Mouse (Mus musculus) limb, embryonic 14.5 days (tissue): Measurements from ENCODE around the gene Akr7a5. TPM values are rescaled to one million over a fixed set of nuclear protein-coding genes. Genes with fewer than 3 reads are reported as not detected.
A peak's percentile ranks its signal among the peaks of the same experiment; 100 is the strongest.

Experiments
- ATAC-seq: fragments of 200-750 bp; cut with Nextera tagmentation; 2 replicates; pipeline ENCODE4 v1.8.0; 2017; ENCODE audit warnings: low read depth, moderate number of reproducible peaks, moderate TSS enrichment; ENCODE audit not compliant: low FRiP score
- DNase-seq: peaks from one replicate; pipeline ENCODE4 v3.0.0-alpha.2; 2015; ENCODE audit warnings: low spot score
- H3K27ac ChIP-seq: fragments of 300-500 bp; sonication (generic); replicated peaks from 2 replicates; pipeline ENCODE4 v1.5.1; 2014; ENCODE audit warnings: low read depth, mild to moderate bottlenecking, low read length, moderate library complexity, mixed read lengths
- H3K27me3 ChIP-seq: fragments of 300-500 bp; sonication (generic); 2 replicates; pipeline ENCODE4 v1.6.1; 2014; ENCODE audit warnings: low read length, mixed read lengths; ENCODE audit not compliant: control insufficient read depth, insufficient read depth
- H3K36me3 ChIP-seq: fragments of 300-500 bp; sonication (generic); 2 replicates; pipeline ENCODE4 v1.6.1; 2014; ENCODE audit warnings: mild to moderate bottlenecking, low read length, moderate library complexity, mixed read lengths; ENCODE audit not compliant: control insufficient read depth, insufficient read depth
- H3K4me1 ChIP-seq: fragments of 300-500 bp; sonication (generic); 2 replicates; pipeline ENCODE4 v1.6.1; 2014; ENCODE audit warnings: antibody characterized with exemption, low read length, mixed read lengths; ENCODE audit not compliant: control insufficient read depth, insufficient read depth
- H3K4me2 ChIP-seq: fragments of 300-500 bp; sonication (generic); replicated peaks from 2 replicates; pipeline ENCODE4 v1.6.1; 2014; ENCODE audit warnings: low read depth, mild to moderate bottlenecking, low read length, moderate library complexity; ENCODE audit not compliant: severe bottlenecking
- H3K4me3 ChIP-seq: fragments of 300-500 bp; sonication (generic); replicated peaks from 2 replicates; pipeline ENCODE4 v1.5.1; 2014; ENCODE audit warnings: low read length
- H3K9ac ChIP-seq: fragments of 300-500 bp; sonication (generic); 2 replicates; pipeline ENCODE4 v1.6.1; 2014; ENCODE audit warnings: mild to moderate bottlenecking, low read depth, low read length, moderate library complexity; ENCODE audit not compliant: severe bottlenecking
- H3K9me3 ChIP-seq: fragments of 300-500 bp; sonication (generic); 2 replicates; pipeline ENCODE4 v1.6.1; 2016; ENCODE audit warnings: low read length; ENCODE audit not compliant: control insufficient read depth
- POLR2A ChIP-seq: fragments of 200-500 bp; IDR thresholded peaks from 2 replicates; pipeline ENCODE4 v1.8.0; 2012; ENCODE audit warnings: inconsistent platforms, mild to moderate bottlenecking, moderate library complexity, borderline replicate concordance; ENCODE audit not compliant: insufficient read depth, insufficient read length; ENCODE audit errors: extremely low read depth
- WGBS: fragments of 180-500 bp; shearing (Covaris S2); extraction: QIAGEN DNeasy Blood & Tissue Kit; methylation state at CpG from one replicate; pipeline ENCODE4 v1.1.7; 2014; 5-methylcytosine and 5-hydroxymethylcytosine counted together
- microRNA-seq: library from miRNA; unstranded; fragments of <30 nt; microRNA quantifications from one replicate; pipeline ENCODE4, GENCODE M21; 2016
- polyA plus RNA-seq, 2 experiments: library from polyadenylated mRNA; depleted of rRNA in 1 of 2; stranded (reverse) in 1 of 2; unstranded in 1 of 2; fragments of >200 nt; fragmentation: Nextera tagmentation in 1 of 2; extraction: Ambion mirVana in 1 of 2; gene quantifications; 2 replicates each; pipeline versions ENCODE4 v1.2.1 to v1.2.3; 2012 to 2014

Gene Akr7a5
- polyA plus RNA-seq, 2 experiments, result 28.5 to 84.8 TPM

DNA sequence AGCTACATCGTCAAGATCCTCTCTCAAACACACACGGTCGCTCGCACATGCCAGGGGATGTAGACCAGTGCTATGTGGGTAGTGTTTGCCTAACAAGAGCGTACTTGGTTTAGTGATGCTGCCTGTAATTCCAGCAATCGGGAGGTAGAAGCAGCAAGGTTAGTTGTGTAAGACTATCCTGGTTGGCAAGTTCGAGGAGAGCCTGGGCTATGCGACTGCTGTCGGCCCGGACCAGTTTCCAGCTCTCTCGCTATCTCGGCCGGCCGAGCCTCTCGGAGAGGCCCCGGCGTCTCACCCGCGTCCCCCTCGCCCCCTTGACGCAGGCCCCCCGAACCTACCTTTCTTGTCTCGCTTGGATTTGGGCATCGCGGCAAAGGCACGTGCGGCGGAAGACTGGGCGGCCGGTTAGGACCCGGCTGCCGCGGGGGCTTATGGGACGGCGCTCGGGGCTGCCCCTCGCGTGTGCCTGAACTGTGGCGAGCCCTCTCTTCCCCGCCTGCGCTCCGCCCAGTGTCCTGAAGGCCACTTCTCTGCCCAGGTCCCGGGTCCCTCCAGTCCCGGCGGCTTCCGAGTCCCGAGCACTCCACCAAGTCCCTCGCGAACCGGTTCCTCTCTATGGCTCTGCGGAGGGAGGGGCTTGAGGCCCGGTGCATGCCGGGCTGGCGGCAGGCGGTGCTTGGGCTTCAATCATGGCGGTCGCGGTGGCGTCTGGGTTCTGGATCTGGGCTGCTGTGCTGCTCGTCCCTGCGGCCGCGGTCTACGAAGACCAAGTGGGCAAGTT is 41.6 kb downstream of the Akr7a5 start, which contains the start of the genes Mrto4, Emc1 and Ubr4:
Mrto4 (minus strand) TSS at position 646 of the 781 bp plus-strand sequence.
Emc1 (plus strand) TSS at position 657 of the 781 bp plus-strand sequence.
Ubr4 (plus strand) TSS at position 679 of the 781 bp plus-strand sequence.
- no peaks in the 10 kb centered on the region for H3K27me3 ChIP-seq
- peak; percentile 95 for ATAC-seq

DNA sequence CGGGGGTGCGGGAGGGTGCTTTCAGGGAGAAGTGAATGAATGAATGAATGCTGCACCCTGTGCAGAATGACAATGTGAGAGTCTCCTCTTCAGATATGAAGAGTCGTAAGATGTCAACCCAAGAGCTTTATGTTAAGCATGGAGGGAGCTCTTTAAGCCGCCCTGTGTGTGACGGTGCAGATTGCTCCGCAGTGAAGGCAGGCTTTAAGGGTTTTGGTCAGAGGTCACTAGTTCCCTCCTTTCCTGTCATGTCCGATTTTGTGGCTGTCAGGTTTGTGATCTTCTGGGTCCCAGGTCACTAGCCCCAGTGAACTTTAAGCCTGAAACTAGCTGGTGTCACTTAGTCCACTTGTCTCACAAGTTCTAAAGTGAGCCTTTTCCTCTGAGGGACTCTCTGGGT is 42.3 kb downstream of the Akr7a5 start:
- peak overlapping the region; percentile 95 for H3K27ac ChIP-seq
- peak overlapping the region; percentile 68 for H3K4me3 ChIP-seq
- peaks cover 56% of the 10 kb centered on the region for H3K36me3 ChIP-seq
- peaks cover 9% of the 10 kb centered on the region for H3K4me1 ChIP-seq
- DNase-seq (no peak), ATAC-seq (peak; percentile 3; the same call in 1 of the 2 replicates)
- peak overlapping the region; percentile 95 for H3K9ac ChIP-seq
- no peak for TF ChIP-seq POLR2A
- H3K27me3 ChIP-seq, result no peaks in the 10 kb centered on the region
- WGBS, result 5% methylated on average over 7 of the region's 7 CpGs
- H3K4me2 ChIP-seq, result peak overlapping the region; percentile 94
- no peaks in the 10 kb centered on the region for H3K9me3 ChIP-seq

More for the DNA sequence above, 41.6 kb downstream of the Akr7a5 start, which contains the start of the genes Mrto4, Emc1 and Ubr4:
- Histone ChIP-seq H3K36me3 (peaks cover 54% of the 10 kb centered on the region), H3K27ac (peak within 1 kb of the TSS; percentile 95), H3K9me3 (no peaks in the 10 kb centered on the region), H3K4me3 (peak within 1 kb of the TSS; percentile 68), H3K4me2 (peak within 1 kb of the TSS; percentile 94), H3K4me1 (peaks cover 9% of the 10 kb centered on the region), H3K9ac (peak within 1 kb of the TSS; percentile 95)
- TF ChIP-seq POLR2A, result no peak; the same call in 1 of the 2 replicates
- peak; percentile 85 for DNase-seq
- whole genome bisulfite sequencing, result under 1% methylated on average over 61 of the region's 64 CpGs

GRCm38 (mm10) chr4:139357211-139357610 is 46.7 kb downstream of the Akr7a5 start:
- WGBS, result 99% methylated on average over 3 of the region's 3 CpGs
- Histone ChIP-seq H3K9ac (no peak overlapping the region), H3K9me3 (no peaks in the 10 kb centered on the region), H3K36me3 (peaks cover 77% of the 10 kb centered on the region), H3K27me3 (no peaks in the 10 kb centered on the region), H3K27ac (no peak overlapping the region), H3K4me3 (no peak overlapping the region), H3K4me2 (no peak overlapping the region), H3K4me1 (peaks cover 3% of the 10 kb centered on the region)
- no peak for DNase-seq
- no peak for ATAC-seq
- no peak for TF ChIP-seq POLR2A

DNA sequence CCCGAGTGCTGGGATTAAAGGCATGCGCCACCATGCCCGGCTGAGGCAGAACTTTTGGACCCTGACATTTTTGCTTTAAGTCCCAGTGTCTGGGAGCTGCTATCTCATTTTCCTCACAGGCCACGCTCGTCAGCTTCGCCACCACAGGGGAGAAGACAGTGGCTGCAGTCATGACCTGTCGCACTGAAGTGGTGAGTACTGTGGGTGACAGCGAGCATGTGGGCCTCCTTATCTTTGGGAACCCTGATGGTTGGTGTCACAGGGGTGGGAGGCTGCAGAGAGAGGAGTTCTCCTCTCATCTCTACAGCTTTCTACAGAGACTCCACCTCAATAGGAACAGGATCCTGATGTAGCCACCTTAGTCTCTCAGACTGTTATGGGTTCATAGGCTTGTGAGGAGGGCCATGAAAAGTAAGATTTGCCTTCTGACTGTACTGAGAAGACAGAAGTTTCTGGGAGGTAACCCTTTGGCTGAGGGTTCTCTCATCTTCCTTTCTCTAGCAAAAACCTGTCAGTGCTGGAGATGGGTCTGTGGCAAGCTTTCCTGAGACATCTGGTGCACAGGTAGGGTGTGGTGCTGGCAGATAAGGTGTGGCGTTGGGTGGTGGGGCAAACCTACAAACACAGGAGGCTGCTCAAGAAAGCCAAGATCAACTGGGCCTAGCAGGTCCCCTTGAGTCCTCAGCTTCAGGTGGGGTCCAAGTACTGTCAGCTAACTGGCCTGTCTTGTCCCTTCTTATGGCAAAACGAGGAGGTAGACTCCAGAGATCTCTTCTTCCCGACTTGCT is 50.4 kb downstream of the Akr7a5 start:
- no peak overlapping the region for H3K9ac ChIP-seq
- no peaks in the 10 kb centered on the region for H3K9me3 ChIP-seq
- TF ChIP-seq POLR2A, result no peak
- H3K4me1 ChIP-seq, result no peaks in the 10 kb centered on the region
- H3K27me3 ChIP-seq, result no peaks in the 10 kb centered on the region
- WGBS, result 97% methylated on average over 10 of the region's 11 CpGs
- no peak overlapping the region for H3K4me3 ChIP-seq
- H3K36me3 ChIP-seq, result peaks cover 96% of the 10 kb centered on the region
- ATAC-seq (no peak), DNase-seq (no peak)
- no peak overlapping the region for H3K27ac ChIP-seq
- H3K4me2 ChIP-seq, result no peak overlapping the region

DNA sequence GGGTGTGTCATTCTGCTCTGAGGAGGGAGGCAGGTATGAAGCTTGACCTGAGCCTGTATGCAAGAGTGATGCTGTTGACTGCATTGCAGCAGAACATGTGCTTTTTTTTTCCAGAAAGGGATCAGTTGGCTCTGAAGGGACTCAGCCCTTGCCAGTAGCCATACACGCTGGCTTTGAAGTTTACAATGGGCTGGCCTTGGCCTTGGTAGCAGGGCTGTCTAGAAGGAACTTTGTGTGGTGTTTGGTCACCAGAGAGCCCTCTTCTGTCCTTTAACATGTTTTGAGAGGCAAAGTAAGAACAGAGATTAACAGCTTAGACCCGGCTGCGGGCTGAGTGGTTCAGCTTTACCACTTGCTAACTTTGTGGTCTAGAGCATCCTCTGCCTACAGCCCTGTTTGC is 56.8 kb downstream of the Akr7a5 start:
- peaks cover 97% of the 10 kb centered on the region for H3K36me3 ChIP-seq
- H3K4me2 ChIP-seq, result no peak overlapping the region
- no peak overlapping the region for H3K9ac ChIP-seq
- H3K27ac ChIP-seq, result no peak overlapping the region
- TF ChIP-seq POLR2A, result no peak
- H3K9me3 ChIP-seq, result no peaks in the 10 kb centered on the region
- WGBS, result 98% methylated on average over 3 of the region's 3 CpGs
- no peaks in the 10 kb centered on the region for H3K4me1 ChIP-seq
- DNase-seq (no peak), ATAC-seq (no peak)
- no peaks in the 10 kb centered on the region for H3K27me3 ChIP-seq
- no peak overlapping the region for H3K4me3 ChIP-seq

Small RNA genes lying within 50 kb of the gene (microRNA-seq; reads per million reads assigned to microRNA genes)
- gene Gm24245, result not detected
- gene Gm25732, result not detected

Other genes starting within 250 kb of the Akr7a5 start
- 1.2 and 2.2 TPM in 2 replicates for gene Htr6, start 235.2 kb upstream of the Akr7a5 start, polyA plus RNA-seq (2012; rRNA removed)
- gene Htr6, start 235.2 kb upstream of the Akr7a5 start, polyA plus RNA-seq (2014; fragmentation: Nextera tagmentation; extraction: Ambion mirVana), result 0.22 and 0.35 TPM in 2 replicates
- gene Nbl1, start 217.8 kb upstream of the Akr7a5 start, polyA plus RNA-seq (2012; rRNA removed), result 149 and 171 TPM in 2 replicates
- gene Nbl1, start 217.8 kb upstream of the Akr7a5 start, polyA plus RNA-seq (2014; fragmentation: Nextera tagmentation; extraction: Ambion mirVana), result 157 and 176 TPM in 2 replicates
- gene Minos1, start 179.6 kb upstream of the Akr7a5 start, polyA plus RNA-seq (2012; rRNA removed), result 122 and 178 TPM in 2 replicates
- gene Minos1, start 179.6 kb upstream of the Akr7a5 start, polyA plus RNA-seq (2014; fragmentation: Nextera tagmentation; extraction: Ambion mirVana), result 460 and 510 TPM in 2 replicates
- 177 and 198 TPM in 2 replicates for gene Capzb, start 117.8 kb upstream of the Akr7a5 start, polyA plus RNA-seq (2012; rRNA removed)
- gene Capzb, start 117.8 kb upstream of the Akr7a5 start, polyA plus RNA-seq (2014; fragmentation: Nextera tagmentation; extraction: Ambion mirVana), result 284 TPM in 2 replicates
- 20.7 and 30.7 TPM in 2 replicates for gene Pqlc2, start within 50 bp of the Akr7a5 start, polyA plus RNA-seq (2012; rRNA removed)
- 12.9 and 15.4 TPM in 2 replicates for gene Pqlc2, start within 50 bp of the Akr7a5 start, polyA plus RNA-seq (2014; fragmentation: Nextera tagmentation; extraction: Ambion mirVana)
- 59.0 and 66.7 TPM in 2 replicates for gene Mrto4, start 41.8 kb downstream of the Akr7a5 start, polyA plus RNA-seq (2012; rRNA removed)
- 92.1 and 106 TPM in 2 replicates for gene Mrto4, start 41.8 kb downstream of the Akr7a5 start, polyA plus RNA-seq (2014; fragmentation: Nextera tagmentation; extraction: Ambion mirVana)
- gene Emc1, start 41.8 kb downstream of the Akr7a5 start, polyA plus RNA-seq (2012; rRNA removed), result 33.7 and 40.5 TPM in 2 replicates
- 12.6 and 13.4 TPM in 2 replicates for gene Emc1, start 41.8 kb downstream of the Akr7a5 start, polyA plus RNA-seq (2014; fragmentation: Nextera tagmentation; extraction: Ambion mirVana)
- 159 and 188 TPM in 2 replicates for gene Ubr4, start 41.9 kb downstream of the Akr7a5 start, polyA plus RNA-seq (2012; rRNA removed)
- gene Ubr4, start 41.9 kb downstream of the Akr7a5 start, polyA plus RNA-seq (2014; fragmentation: Nextera tagmentation; extraction: Ambion mirVana), result 86.6 and 89.3 TPM in 2 replicates
- gene Iffo2, start 219.8 kb downstream of the Akr7a5 start, polyA plus RNA-seq (2012; rRNA removed), result 8.8 and 9.9 TPM in 2 replicates
- gene Iffo2, start 219.8 kb downstream of the Akr7a5 start, polyA plus RNA-seq (2014; fragmentation: Nextera tagmentation; extraction: Ambion mirVana), result 5.8 and 5.9 TPM in 2 replicates